8 mouse cellular contexts compared by ENCODE assay signal in the genomic region with DNA sequence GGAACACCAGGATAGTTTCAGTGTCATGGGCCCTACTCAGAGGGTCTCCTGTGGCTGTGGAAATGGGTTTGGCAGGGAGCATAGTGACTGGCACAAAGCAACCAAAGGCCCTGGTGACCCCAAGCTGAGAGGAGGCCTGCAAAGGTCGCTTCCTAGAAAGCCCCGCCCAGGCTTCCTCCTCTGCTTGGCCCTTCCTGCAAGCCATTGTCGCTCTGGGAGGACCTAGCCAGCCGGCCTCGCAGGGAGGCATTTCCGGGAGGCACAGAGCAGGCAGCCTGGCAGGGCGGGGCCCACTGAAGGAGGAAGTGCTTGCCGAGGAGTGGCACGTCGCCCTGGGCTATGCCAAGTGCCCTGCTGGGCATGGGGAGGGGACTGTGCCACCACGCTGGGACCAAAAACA. TPM values are rescaled to one million over a fixed set of nuclear protein-coding genes. Genes with fewer than 3 reads are reported as not detected.
DNase-seq lines count a peak whose midpoint lies in the region; ATAC-seq lines count a peak whose summit lies in the region.

No protein-coding gene starts in this region.

- peak overlapping the region; percentile 27 for H3K9ac ChIP-seq in forebrain, embryonic 11.5 days (ENCODE audit: low read length)
- H3K9ac ChIP-seq in lung, embryonic 16.5 days (ENCODE audit: low read length), result peak overlapping the region; percentile 39; the same call in 1 of the 2 replicates

- H3K27me3 ChIP-seq in forebrain, embryonic 11.5 days (ENCODE audit: control insufficient read depth, insufficient read depth, low read length), result no peaks in the 10 kb centered on the region
- no peaks in the 10 kb centered on the region for H3K27me3 ChIP-seq in lung, embryonic 16.5 days (ENCODE audit: control insufficient read depth, insufficient read depth, low read depth, low read length)

- ATAC-seq in CD4-positive, CD25-positive, alpha-beta regulatory T cell, adult 4 months, result peak; percentile 100
- 0 out of 2 replicates have a peak, but pooled peaks have one; percentile 49 for ATAC-seq in forebrain, embryonic 11.5 days (replicated peaks; ENCODE audit: low FRiP score)
- peak; percentile 98 for ATAC-seq in lung, embryonic 16.5 days (ENCODE audit: low read depth)
- ATAC-seq in neutrophil, adult 5-6 weeks (ENCODE audit: extremely low read depth, insufficient number of reproducible peaks, low FRiP score, poor library complexity, severe bottlenecking), result peak; percentile 92

- intact Hi-C loops in heart, postnatal 14 days (cut with DNase I), result no loop called here

- peak; percentile 84 for DNase-seq in adrenal gland, postnatal 10 days
- peak; percentile 73 for DNase-seq in forebrain, embryonic 11.5 days (ENCODE audit: low spot score)
- peak; percentile 77 to 83 for DNase-seq in heart, postnatal 14 days
- peak; percentile 85 to 88 for DNase-seq in kidney, postnatal 36 days
- DNase-seq in thymus, postnatal 25 days, result peak; percentile 89

- H3K4me2 ChIP-seq in forebrain, embryonic 11.5 days (ENCODE audit: low read depth, low read length, severe bottlenecking), result 0 out of 2 replicates have a peak overlapping the region, but pooled peaks have one; percentile 15
- H3K4me2 ChIP-seq in lung, embryonic 16.5 days (ENCODE audit: low read depth, low read length), result peak overlapping the region; percentile 39

- 7% methylated on average over 11 of the region's 11 CpGs for WGBS in forebrain, embryonic 11.5 days
- 5% methylated on average over 11 of the region's 11 CpGs for WGBS in lung, embryonic 16.5 days

- no peaks in the 10 kb centered on the region for H3K9me3 ChIP-seq in forebrain, embryonic 11.5 days (ENCODE audit: control insufficient read depth, low read length)
- no peaks in the 10 kb centered on the region for H3K9me3 ChIP-seq in lung, embryonic 16.5 days (ENCODE audit: control insufficient read depth, low read length)

- H3K4me3 ChIP-seq in forebrain, embryonic 11.5 days (ENCODE audit: low read depth, low read length), result no peak overlapping the region
- no peak overlapping the region for H3K4me3 ChIP-seq in lung, embryonic 16.5 days (ENCODE audit: low read length)

- H3K27ac ChIP-seq in forebrain, embryonic 11.5 days (ENCODE audit: low read depth, low read length), result no peak overlapping the region
- peak overlapping the region; percentile 56 for H3K27ac ChIP-seq in lung, embryonic 16.5 days (ENCODE audit: low read length)

- H3K4me1 ChIP-seq in forebrain, embryonic 11.5 days (replicated peaks; ENCODE audit: control insufficient read depth, insufficient read depth, low read length), result peaks cover 3% of the 10 kb centered on the region; the same call in 1 of the 2 replicates
- peaks cover 3% of the 10 kb centered on the region for H3K4me1 ChIP-seq in lung, embryonic 16.5 days (replicated peaks; ENCODE audit: control insufficient read depth, insufficient read depth, low read length)

- no peaks in the 10 kb centered on the region for H3K36me3 ChIP-seq in forebrain, embryonic 11.5 days (ENCODE audit: control insufficient read depth, insufficient read depth, low read length)
- no peaks in the 10 kb centered on the region for H3K36me3 ChIP-seq in lung, embryonic 16.5 days (ENCODE audit: control insufficient read depth, insufficient read depth, low read length)

RNA-seq across cellular contexts. Expression of a gene that starts 21.5 kb away (rescaled TPM):
- 1 to 10 TPM in 1 of 2 experiments, under 1 TPM in 1; 0.36 to 1.9 TPM for polyA plus RNA-seq in CD4-positive, CD25-positive, alpha-beta regulatory T cell, adult 4 months (2017; shearing (Covaris generic))
- total RNA-seq in adrenal gland, postnatal 10 days (2021), result 100 to 1,000 TPM; 178 to 213 TPM
- 6.9 TPM in 2 replicates for polyA plus RNA-seq in forebrain, embryonic 11.5 days (2014; fragmentation: Nextera tagmentation; extraction: Ambion mirVana)
- 100 to 1,000 TPM; 259 to 278 TPM for total RNA-seq in heart, postnatal 14 days (2021)
- 13.7 and 14.5 TPM in 2 replicates for polyA plus RNA-seq in lung, embryonic 16.5 days (2015; fragmentation: Nextera tagmentation; extraction: Ambion mirVana)
- total RNA-seq in neutrophil, adult 5-6 weeks (2017), result 0.12 and 0.70 TPM in 2 replicates

Comparison
In these comparisons a context has a peak if more than half of its experiments do, and no peak if none do; other contexts are left out.
1. ATAC-seq: peak in every context shown above with its lines; median percentile 100 in CD4-positive, CD25-positive, alpha-beta regulatory T cell, adult 4 months; 98 in lung, embryonic 16.5 days; 92 in neutrophil, adult 5-6 weeks; 49 in forebrain, embryonic 11.5 days.
2. RNA of a gene that starts 21.5 kb away (total RNA-seq): 259 to 278 TPM in heart, postnatal 14 days and 178 to 213 TPM in adrenal gland, postnatal 10 days; 0.12 to 0.70 TPM in neutrophil, adult 5-6 weeks; every median in the first group is over 100 times any median in the second.
3. Peak in every context shown above with its lines, with median percentiles within 50 percentile points of each other: DNase-seq.